Mouse (Mus musculus) megakaryocyte, embryonic 14.5 days (primary cell): ENCODE measurements around the gene Cdk18. TPM values are rescaled to one million over a fixed set of nuclear protein-coding genes. Genes with fewer than 3 reads are reported as not detected.

Source experiments
- H3K27me3 ChIP-seq: replicated peaks from 2 replicates; pipeline ENCODE3; 2012; ENCODE audit warnings: inconsistent platforms
- H3K36me3 ChIP-seq: replicated peaks from 2 replicates; pipeline ENCODE3; 2012; ENCODE audit warnings: low read length, inconsistent platforms, mixed read lengths
- H3K4me1 ChIP-seq: 2 replicates; pipeline ENCODE4 v1.6.1; 2012; ENCODE audit warnings: inconsistent platforms
- H3K4me3 ChIP-seq: replicated peaks from 2 replicates; pipeline ENCODE3; 2012; ENCODE audit warnings: moderate library complexity, mild to moderate bottlenecking, inconsistent platforms
- H3K9me3 ChIP-seq: 2 replicates; pipeline ENCODE4 v1.6.1; 2012; ENCODE audit warnings: inconsistent platforms
- FLI1 ChIP-seq: IDR thresholded peaks from 2 replicates; pipeline ENCODE4 v1.6.1; 2012; ENCODE audit warnings: low read length, inconsistent platforms, mixed read lengths
- GATA1 ChIP-seq: IDR thresholded peaks from 3 replicates; pipeline ENCODE4 v1.6.1; 2012; ENCODE audit warnings: mixed read lengths, low read length, inconsistent platforms, borderline replicate concordance
- polyA plus RNA-seq: library from polyadenylated mRNA; stranded (reverse); fragments of >175 nt; gene quantifications from 2 replicates; pipeline ENCODE4 v1.2.3, GENCODE M21; 2012; ENCODE audit warnings: low replicate concordance; ENCODE audit not compliant: insufficient read depth

The Cdk18 gene
- polyA plus RNA-seq, 1 experiment = 28.8 TPM

- no peaks in the 10 kb centered on the region for H3K9me3 ChIP-seq
- peaks cover 48% of the 10 kb centered on the region for H3K4me1 ChIP-seq
- TF ChIP-seq FLI1 (no peak), GATA1 (no peak)
- H3K4me3 ChIP-seq = no peak overlapping the region
- H3K27me3 ChIP-seq = peaks cover 38% of the 10 kb centered on the region
- no peaks in the 10 kb centered on the region for H3K36me3 ChIP-seq
Observed at GRCm38 (mm10) chr1:132150171-132150570, 10.7 kb upstream of the Cdk18 start.

GRCm38 (mm10) chr1:132149410-132149809 lies 9.9 kb upstream of the Cdk18 start:
- Histone ChIP-seq H3K4me1 (peaks cover 48% of the 10 kb centered on the region), H3K36me3 (no peaks in the 10 kb centered on the region), H3K27me3 (peaks cover 43% of the 10 kb centered on the region), H3K4me3 (no peak overlapping the region), H3K9me3 (no peaks in the 10 kb centered on the region)
- TF ChIP-seq FLI1 (no peak), GATA1 (no peak)

GRCm38 (mm10) chr1:132145973-132146685 lies 6.6 kb upstream of the Cdk18 start:
- Histone ChIP-seq H3K27me3 (peaks cover 53% of the 10 kb centered on the region), H3K9me3 (no peaks in the 10 kb centered on the region), H3K36me3 (no peaks in the 10 kb centered on the region), H3K4me1 (peaks cover 57% of the 10 kb centered on the region), H3K4me3 (no peak overlapping the region)
- TF ChIP-seq FLI1 = no peak
- no peak for TF ChIP-seq GATA1

GRCm38 (mm10) chr1:132144837-132145236 lies 5.4 kb upstream of the Cdk18 start:
- H3K4me1 ChIP-seq = peaks cover 56% of the 10 kb centered on the region

GRCm38 (mm10) chr1:132144223-132144622 lies 4.7 kb upstream of the Cdk18 start:
- H3K36me3 ChIP-seq = no peaks in the 10 kb centered on the region
- H3K4me3 ChIP-seq = no peak overlapping the region

More at GRCm38 (mm10) chr1:132144837-132145236, 5.4 kb upstream of the Cdk18 start:
- Histone ChIP-seq H3K27me3 (peaks cover 61% of the 10 kb centered on the region), H3K9me3 (0 out of 2 replicates have a peak, but pooled peaks cover 3% of the 10 kb centered on the region), H3K4me3 (no peak overlapping the region), H3K36me3 (no peaks in the 10 kb centered on the region)
- TF ChIP-seq FLI1 (no peak), GATA1 (no peak)

GRCm38 (mm10) chr1:132143730-132144129 lies 4.2 kb upstream of the Cdk18 start:
- Histone ChIP-seq H3K9me3 (0 out of 2 replicates have a peak, but pooled peaks cover 3% of the 10 kb centered on the region), H3K4me3 (no peak overlapping the region), H3K36me3 (no peaks in the 10 kb centered on the region), H3K27me3 (peaks cover 63% of the 10 kb centered on the region), H3K4me1 (peaks cover 59% of the 10 kb centered on the region)
- TF ChIP-seq FLI1 (no peak), GATA1 (no peak)

More at GRCm38 (mm10) chr1:132144223-132144622, 4.7 kb upstream of the Cdk18 start:
- Histone ChIP-seq H3K4me1 (peaks cover 56% of the 10 kb centered on the region), H3K9me3 (0 out of 2 replicates have a peak, but pooled peaks cover 3% of the 10 kb centered on the region), H3K27me3 (peaks cover 62% of the 10 kb centered on the region)
- TF ChIP-seq GATA1 (no peak), FLI1 (no peak)

GRCm38 (mm10) chr1:132143079-132143478 lies 3.6 kb upstream of the Cdk18 start:
- Histone ChIP-seq H3K4me3 (peak overlapping the region; percentile 29), H3K36me3 (no peaks in the 10 kb centered on the region), H3K27me3 (peaks cover 67% of the 10 kb centered on the region), H3K9me3 (0 out of 2 replicates have a peak, but pooled peaks cover 3% of the 10 kb centered on the region), H3K4me1 (peaks cover 66% of the 10 kb centered on the region)
- TF ChIP-seq GATA1 (no peak), FLI1 (no peak)

- 0 out of 2 replicates have a peak, but pooled peaks cover 3% of the 10 kb centered on the region for H3K9me3 ChIP-seq
- no peaks in the 10 kb centered on the region for H3K36me3 ChIP-seq
- H3K4me3 ChIP-seq = no peak overlapping the region
- TF ChIP-seq FLI1 = no peak
- no peak for TF ChIP-seq GATA1
- peaks cover 74% of the 10 kb centered on the region for H3K27me3 ChIP-seq
- H3K4me1 ChIP-seq = peaks cover 60% of the 10 kb centered on the region
Observed at GRCm38 (mm10) chr1:132141753-132142152, 2.3 kb upstream of the Cdk18 start.

- Histone ChIP-seq H3K27me3 (peaks cover 78% of the 10 kb centered on the region), H3K36me3 (no peaks in the 10 kb centered on the region), H3K4me3 (no peak overlapping the region), H3K9me3 (0 out of 2 replicates have a peak, but pooled peaks cover 3% of the 10 kb centered on the region), H3K4me1 (peaks cover 58% of the 10 kb centered on the region)
- TF ChIP-seq GATA1 = no peak
- no peak for TF ChIP-seq FLI1
Observed at GRCm38 (mm10) chr1:132141166-132141565, 1.7 kb upstream of the Cdk18 start.

GRCm38 (mm10) chr1:132140574-132140973 lies 1.1 kb upstream of the Cdk18 start:
- H3K36me3 ChIP-seq = no peaks in the 10 kb centered on the region
- TF ChIP-seq FLI1 = no peak
- no peak for TF ChIP-seq GATA1

More at GRCm38 (mm10) chr1:132140574-132140973, 1.1 kb upstream of the Cdk18 start:
- Histone ChIP-seq H3K4me3 (no peak overlapping the region), H3K4me1 (peaks cover 56% of the 10 kb centered on the region), H3K9me3 (0 out of 2 replicates have a peak, but pooled peaks cover 3% of the 10 kb centered on the region), H3K27me3 (peaks cover 76% of the 10 kb centered on the region)
